Mouse (Mus musculus) spleen, adult 2 months (tissue): Measurements from ENCODE around the gene S100a13. TPM values are rescaled to one million over a fixed set of nuclear protein-coding genes. Genes with fewer than 3 reads are reported as not detected.
A peak's percentile ranks its signal among the peaks of the same experiment; 100 is the strongest.

Source experiments
- DNase-seq, 2 experiments: peaks; one replicate each; pipeline versions ENCODE4 v3.0.0 to v3.0.0-alpha.2; 2012 to 2021; ENCODE audit warnings: low spot score in 2 of 2, low read depth in 1 of 2
- H3K27ac ChIP-seq: fragments of 200-500 bp; 2 replicates; pipeline ENCODE4 v1.5.1; 2012; ENCODE audit warnings: low read length, inconsistent platforms; ENCODE audit not compliant: insufficient read depth
- H3K27me3 ChIP-seq: fragments of 200-500 bp; 2 replicates; pipeline ENCODE4 v1.6.1; 2012; ENCODE audit warnings: mild to moderate bottlenecking, moderate library complexity, low read length, inconsistent platforms; ENCODE audit not compliant: control insufficient read depth, insufficient read depth
- H3K36me3 ChIP-seq: fragments of 200-500 bp; 2 replicates; pipeline ENCODE4 v1.6.1; 2012; ENCODE audit warnings: mild to moderate bottlenecking, low read length, inconsistent platforms; ENCODE audit not compliant: control insufficient read depth, insufficient read depth
- H3K4me1 ChIP-seq: fragments of 200-500 bp; 2 replicates; pipeline ENCODE4 v1.6.1; 2011; ENCODE audit warnings: inconsistent platforms; ENCODE audit not compliant: control insufficient read depth, insufficient read depth, insufficient read length
- H3K4me3 ChIP-seq: fragments of 200-500 bp; 2 replicates; pipeline ENCODE4 v1.5.1; 2011; ENCODE audit warnings: mild to moderate bottlenecking, inconsistent platforms; ENCODE audit not compliant: insufficient read depth, insufficient read length; ENCODE audit errors: extremely low read depth
- CTCF ChIP-seq: fragments of 200-500 bp; IDR thresholded peaks from 2 replicates; pipeline ENCODE4 v1.5.1; 2011; ENCODE audit warnings: mild to moderate bottlenecking, inconsistent platforms; ENCODE audit not compliant: insufficient read depth, insufficient read length, insufficient replicate concordance; ENCODE audit errors: extremely low read depth
- POLR2A ChIP-seq: fragments of 200-500 bp; IDR thresholded peaks from 2 replicates; pipeline ENCODE4 v1.6.1; 2011; ENCODE audit warnings: low read depth, low read length, inconsistent platforms
- WGBS: fragments of 180-500 bp; shearing (Covaris S2); methylation state at CpG from one replicate; pipeline ENCODE4 v1.1.7; 2018; 5-methylcytosine and 5-hydroxymethylcytosine counted together
- polyA plus RNA-seq: library from polyadenylated mRNA; depleted of rRNA; stranded (reverse); fragments of >200 nt; gene quantifications from 2 replicates; pipeline ENCODE4 v1.2.3, GENCODE M21; 2012

The S100a13 gene
- polyA plus RNA-seq, 1 experiment: 27.0 TPM

- Histone ChIP-seq H3K4me3 (peak overlapping the region; percentile 66), H3K27ac (0 out of 2 replicates have a peak overlapping the region, but pooled peaks have one; percentile 9), H3K4me1 (peaks cover 10% of the 10 kb centered on the region; the same call in 1 of the 2 replicates), H3K36me3 (peaks cover 3% of the 10 kb centered on the region), H3K27me3 (no peaks in the 10 kb centered on the region)
- WGBS: 4% methylated on average over 1 of the region's 1 CpGs
- TF ChIP-seq CTCF (no peak), POLR2A (no peak)
- DNase-seq: no peak
Measured at GRCm38 (mm10) chr3:90515242-90515641, 1.0 kb downstream of the S100a13 start.

GRCm38 (mm10) chr3:90515789-90516188 is 1.6 kb downstream of the S100a13 start:
- WGBS: 91% methylated on average over 4 of the region's 4 CpGs
- H3K4me1 ChIP-seq: peaks cover 10% of the 10 kb centered on the region; the same call in 1 of the 2 replicates
- H3K36me3 ChIP-seq: peaks cover 3% of the 10 kb centered on the region
- H3K27me3 ChIP-seq: no peaks in the 10 kb centered on the region
- no peak for TF ChIP-seq POLR2A
- no peak for TF ChIP-seq CTCF
- no peak for DNase-seq
- H3K4me3 ChIP-seq: no peak overlapping the region
- H3K27ac ChIP-seq: no peak overlapping the region

GRCm38 (mm10) chr3:90517711-90518110 is 3.5 kb downstream of the S100a13 start:
- H3K4me1 ChIP-seq: peaks cover 10% of the 10 kb centered on the region; the same call in 1 of the 2 replicates
- peaks cover 3% of the 10 kb centered on the region for H3K36me3 ChIP-seq
- WGBS: 94% methylated on average over 4 of the region's 4 CpGs
- H3K27ac ChIP-seq: no peak overlapping the region
- TF ChIP-seq CTCF (no peak), POLR2A (no peak)
- no peaks in the 10 kb centered on the region for H3K27me3 ChIP-seq
- no peak overlapping the region for H3K4me3 ChIP-seq
- no peak for DNase-seq

- peak in 1 of 2 experiments; percentile 18 for DNase-seq
- no peak overlapping the region for H3K4me3 ChIP-seq
- H3K36me3 ChIP-seq: peaks cover 4% of the 10 kb centered on the region; the same call in 1 of the 2 replicates
- WGBS: 64% methylated on average over 4 of the region's 4 CpGs
- H3K4me1 ChIP-seq: no peaks in the 10 kb centered on the region
- no peak overlapping the region for H3K27ac ChIP-seq
- no peaks in the 10 kb centered on the region for H3K27me3 ChIP-seq
- TF ChIP-seq CTCF (peak; percentile 14; the same call in 1 of the 2 replicates), POLR2A (no peak)
Measured at GRCm38 (mm10) chr3:90525421-90525820, 11.2 kb downstream of the S100a13 start.

- H3K4me3 ChIP-seq: no peak overlapping the region
- peaks cover 4% of the 10 kb centered on the region; the same call in 1 of the 2 replicates for H3K36me3 ChIP-seq
- H3K4me1 ChIP-seq: no peaks in the 10 kb centered on the region
- WGBS: 87% methylated on average over 2 of the region's 2 CpGs
- no peaks in the 10 kb centered on the region for H3K27me3 ChIP-seq
- no peak for DNase-seq
- TF ChIP-seq POLR2A (no peak), CTCF (no peak)
- no peak overlapping the region for H3K27ac ChIP-seq
Measured at GRCm38 (mm10) chr3:90526076-90526475, 11.8 kb downstream of the S100a13 start.

- Histone ChIP-seq H3K4me1 (no peaks in the 10 kb centered on the region), H3K27ac (no peak within 1 kb of the TSS), H3K4me3 (no peak within 1 kb of the TSS), H3K36me3 (peaks cover 4% of the 10 kb centered on the region; the same call in 1 of the 2 replicates), H3K27me3 (no peaks in the 10 kb centered on the region)
- no peak for DNase-seq
- WGBS: 70% methylated on average over 5 of the region's 5 CpGs
- TF ChIP-seq CTCF: no peak
- no peak for TF ChIP-seq POLR2A
Measured at GRCm38 (mm10) chr3:90526580-90526979, 12.3 kb downstream of the S100a13 start, which contains the start of gene S100a14. S100a14 (plus strand) TSS chr3:90526856.

- TF ChIP-seq POLR2A (no peak), CTCF (no peak)
- no peaks in the 10 kb centered on the region for H3K4me1 ChIP-seq
- DNase-seq: no peak
- 92% methylated on average over 7 of the region's 7 CpGs for WGBS
- no peak overlapping the region for H3K4me3 ChIP-seq
- peaks cover 4% of the 10 kb centered on the region; the same call in 1 of the 2 replicates for H3K36me3 ChIP-seq
- H3K27ac ChIP-seq: no peak overlapping the region
- H3K27me3 ChIP-seq: no peaks in the 10 kb centered on the region
Measured at GRCm38 (mm10) chr3:90527291-90527873, 13.1 kb downstream of the S100a13 start.
